Mouse (Mus musculus) heart, postnatal 25 days (tissue): ENCODE measurements at regions not wholly inside any gene's neighbourhood (a gene's known extent, or its start where the extent isn't known, plus 50 kb on each side); places are given as distances from the start of the nearest gene placed in this dataset.

Source experiments
- DNase-seq: peaks from one replicate; pipeline ENCODE4 v3.0.0; 2022; ENCODE audit warnings: low spot score
- intact Hi-C: fragments of 180-260 bp; cut with DNase I; formaldehyde crosslinking; loops from one replicate; pipeline ENCODE4 v1.15.1; 2025

GRCm38 (mm10) chr10:19192971-19193758 is 163.2 kb upstream of the Olig3 start:
- intact Hi-C loops = no loop called here
- no peak for DNase-seq

- no peak for DNase-seq
- intact Hi-C loops = no loop called here
These were observed 164.1 kb upstream of the Olig3 start for GRCm38 (mm10) chr10:19192221-19192620.

DNA sequence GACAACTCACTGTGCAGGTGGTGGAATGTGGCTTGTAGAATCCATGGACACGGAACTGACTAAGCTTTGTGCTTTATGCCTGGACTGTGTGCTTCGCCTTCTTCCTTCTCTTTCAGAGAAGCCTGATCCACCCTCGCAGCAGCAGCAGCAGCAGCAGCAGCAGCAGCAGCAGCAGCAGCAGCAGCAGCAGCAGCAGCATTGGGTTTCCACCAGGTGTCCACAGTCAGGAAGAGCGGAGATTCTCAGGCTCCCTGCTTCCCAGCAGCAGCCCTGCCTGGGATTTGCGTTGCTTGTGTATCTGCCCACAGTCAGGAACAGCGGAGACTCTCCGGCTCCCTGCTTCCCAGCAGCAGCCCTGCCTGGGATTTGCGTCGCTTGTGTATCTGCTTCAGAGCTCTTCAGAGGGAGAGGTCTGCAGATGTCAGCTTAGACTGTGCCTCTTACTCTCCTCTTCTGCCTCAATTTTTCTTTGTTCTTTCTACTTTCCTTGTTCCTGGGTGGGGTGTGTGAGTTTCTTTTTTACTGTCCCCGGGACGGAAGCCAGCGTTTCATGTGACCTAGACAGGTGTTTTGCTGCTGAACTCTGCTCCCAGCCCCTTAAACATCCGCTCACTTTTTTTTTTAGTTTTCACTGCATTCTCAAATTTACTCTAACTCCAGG is 168.1 kb upstream of the Olig3 start:
- intact Hi-C loops = loop anchor here (5.0 kb wide), 1 partner anchor 186 kb away; no protein-coding TSS in a partner anchor
- no peak for DNase-seq

DNA sequence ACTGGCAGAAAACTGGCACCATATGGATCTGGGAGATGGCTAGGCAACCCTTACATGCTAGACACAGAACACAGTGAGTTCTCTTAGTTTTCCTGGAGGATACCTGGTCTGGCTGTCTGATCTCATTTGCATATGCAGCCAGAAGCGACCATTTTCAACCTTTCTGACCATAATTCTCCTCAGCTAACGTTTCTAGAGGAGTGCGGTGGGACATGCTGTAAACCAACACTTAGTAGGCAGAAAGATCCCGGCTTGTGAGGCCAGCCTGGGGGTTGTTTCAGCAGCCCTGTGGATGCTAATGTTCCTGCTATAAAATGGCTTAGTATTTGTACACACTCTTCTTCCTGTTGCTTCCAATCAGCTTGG is 168.6 kb upstream of the Olig3 start:
- intact Hi-C loops = loop anchor here (2.0 to 5.0 kb wide), 2 partner anchors 173 to 185 kb away; partner anchors contain the start of gene Tnfaip3

DNA sequence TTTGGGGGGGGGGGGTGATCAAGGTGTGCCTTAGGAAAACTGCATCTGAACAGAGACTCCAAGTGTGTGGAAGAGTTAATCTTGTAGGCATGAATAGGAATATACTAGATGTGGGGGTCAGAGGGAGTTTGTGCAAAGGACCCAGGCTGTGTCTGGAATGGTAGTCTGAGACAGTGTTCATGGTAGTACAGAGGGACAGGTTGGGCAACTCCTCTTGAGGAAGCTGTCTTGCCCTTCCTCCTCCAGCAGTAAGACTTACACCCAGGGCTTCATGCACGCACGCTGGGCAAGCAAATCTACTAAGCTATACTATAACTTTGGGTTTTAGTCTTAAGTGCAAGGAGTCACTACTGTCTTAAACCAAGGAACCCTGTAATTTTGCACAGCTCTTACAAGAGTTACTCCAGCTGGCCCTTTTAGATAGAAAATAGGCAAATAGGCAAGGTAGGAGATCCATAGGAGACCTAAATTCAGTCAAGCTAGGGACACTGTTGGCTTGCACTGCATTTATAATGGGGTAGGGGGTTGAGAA is 169.2 kb upstream of the Olig3 start:
- intact Hi-C loops = loop anchor here (2.0 to 5.0 kb wide), 2 partner anchors 172 to 185 kb away; partner anchors contain the start of gene Tnfaip3
- no peak for DNase-seq

More for the DNA sequence above, 168.6 kb upstream of the Olig3 start:
- DNase-seq = no peak

- DNase-seq = no peak
- intact Hi-C loops = loop anchor here (1.0 to 5.0 kb wide), 4 partner anchors 171 to 271 kb away; partner anchors contain the start of gene Tnfaip3
These were observed 170.3 kb upstream of the Olig3 start for GRCm38 (mm10) chr10:19185790-19186581.

DNA sequence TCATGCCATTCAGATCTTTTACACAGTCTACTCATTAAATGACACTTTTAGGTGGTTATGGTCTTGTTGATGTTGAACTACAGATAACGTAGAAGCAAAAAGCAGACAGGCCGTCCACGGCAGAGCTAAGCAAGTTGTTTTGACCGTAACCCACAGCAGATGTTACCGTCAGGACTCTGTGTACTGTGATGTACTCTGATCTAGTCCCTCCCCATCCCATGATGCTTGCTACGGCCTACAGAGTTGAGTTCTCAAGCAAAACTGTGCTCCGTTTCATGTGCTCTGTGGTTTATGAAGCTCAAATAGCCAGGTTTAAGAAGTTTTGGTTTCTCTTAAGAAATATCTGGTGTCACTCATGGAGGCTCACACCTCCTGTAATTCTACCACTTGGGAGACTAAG is 169.4 kb upstream of the Tnfaip3 start:
- no peak for DNase-seq
- intact Hi-C loops = loop anchor here (5.0 kb wide), 1 partner anchor 183 kb away; no protein-coding TSS in a partner anchor

- intact Hi-C loops = no loop called here
- no peak for DNase-seq
These were observed 162.4 kb upstream of the Tnfaip3 start for GRCm38 (mm10) chr10:19177895-19178294.

DNA sequence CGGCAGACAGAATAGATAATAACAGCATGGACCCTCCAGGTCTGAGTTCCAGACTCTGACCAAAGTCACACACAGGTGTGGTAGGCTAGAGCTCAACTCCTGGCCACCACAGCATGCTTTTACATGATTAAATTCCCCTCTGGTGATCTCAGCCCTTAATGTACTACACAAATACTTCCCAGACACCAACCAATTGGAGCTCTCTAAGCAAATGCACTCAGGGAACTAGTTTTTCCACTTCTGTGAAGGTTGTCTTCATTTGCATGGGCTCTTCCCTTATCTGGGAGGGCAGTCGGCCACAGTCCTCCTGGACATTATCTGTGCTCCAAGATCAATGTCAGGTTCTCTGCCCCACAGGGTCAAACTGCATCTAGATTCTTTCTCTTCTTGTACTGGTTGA is 162.0 kb upstream of the Tnfaip3 start:
- no peak for DNase-seq
- intact Hi-C loops = no loop called here

- DNase-seq = no peak
- intact Hi-C loops = no loop called here
These were observed 160.8 kb upstream of the Tnfaip3 start for GRCm38 (mm10) chr10:19176249-19176648.

DNA sequence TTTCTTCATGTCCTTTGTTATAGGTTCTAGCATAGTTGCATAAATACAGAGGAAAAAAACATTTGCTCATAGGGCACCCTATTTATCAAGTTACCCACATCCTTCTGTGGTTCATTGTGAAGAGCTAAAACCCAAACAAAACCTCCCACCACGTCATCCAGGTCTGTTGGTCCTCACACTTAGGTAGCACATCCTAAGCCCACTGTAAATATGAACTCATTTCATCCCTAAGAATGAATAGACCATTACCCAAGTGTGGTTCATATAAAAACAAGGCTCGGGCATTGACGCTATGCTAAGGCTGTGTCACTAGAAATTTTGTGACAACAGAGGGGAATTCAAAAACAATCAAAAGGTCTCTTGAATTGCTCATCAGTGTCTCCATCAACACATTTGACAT is 156.4 kb upstream of the Tnfaip3 start:
- DNase-seq = no peak
- intact Hi-C loops = no loop called here

- intact Hi-C loops = no loop called here
- no peak for DNase-seq
These were observed 155.1 kb upstream of the Tnfaip3 start for GRCm38 (mm10) chr10:19170596-19170995.

DNA sequence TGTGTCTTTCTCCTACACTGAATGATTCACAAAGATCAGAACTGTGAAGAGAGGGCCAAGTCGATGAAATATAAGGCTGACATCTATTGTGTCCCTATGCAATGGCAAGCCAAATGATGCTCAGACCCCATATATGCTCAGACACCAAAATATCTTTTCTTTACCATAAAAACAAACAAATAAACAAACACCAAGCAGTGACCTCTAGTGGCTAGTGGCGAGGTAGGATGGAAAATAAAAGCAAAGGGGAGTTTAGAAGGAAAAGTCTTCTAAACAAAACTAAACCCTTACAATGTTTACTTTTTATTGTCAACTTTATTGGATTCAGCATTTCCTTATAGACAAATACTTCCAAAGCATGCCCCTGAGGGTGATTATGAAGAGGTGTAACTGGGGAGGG is 153.8 kb upstream of the Tnfaip3 start:
- no peak for DNase-seq
- intact Hi-C loops = no loop called here

- no peak for DNase-seq
- intact Hi-C loops = no loop called here
These were observed 152.9 kb upstream of the Tnfaip3 start for GRCm38 (mm10) chr10:19168362-19168761.

GRCm38 (mm10) chr10:19167641-19168271 is 152.3 kb upstream of the Tnfaip3 start:
- intact Hi-C loops = no loop called here
- no peak for DNase-seq

DNA sequence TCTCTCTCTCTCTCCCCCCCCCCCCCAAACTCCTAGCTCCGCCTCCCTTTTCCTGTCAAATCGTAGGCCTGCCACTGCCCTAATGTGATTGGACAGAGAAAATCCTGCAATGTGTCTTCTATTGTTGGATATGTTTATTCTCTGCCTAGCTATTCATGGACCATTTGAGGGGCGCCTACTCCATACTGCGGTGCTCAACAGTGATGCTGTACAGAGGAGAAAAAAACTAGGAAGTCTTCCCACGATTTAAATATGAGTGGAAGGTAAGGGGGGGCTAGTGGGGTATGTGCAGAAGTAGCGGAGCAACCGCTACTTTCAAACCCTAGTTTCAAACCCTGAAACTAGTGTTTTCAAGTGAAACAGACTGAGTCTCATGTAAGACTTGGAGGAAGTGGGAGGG is 151.6 kb upstream of the Tnfaip3 start:
- DNase-seq = no peak
- intact Hi-C loops = no loop called here

DNA sequence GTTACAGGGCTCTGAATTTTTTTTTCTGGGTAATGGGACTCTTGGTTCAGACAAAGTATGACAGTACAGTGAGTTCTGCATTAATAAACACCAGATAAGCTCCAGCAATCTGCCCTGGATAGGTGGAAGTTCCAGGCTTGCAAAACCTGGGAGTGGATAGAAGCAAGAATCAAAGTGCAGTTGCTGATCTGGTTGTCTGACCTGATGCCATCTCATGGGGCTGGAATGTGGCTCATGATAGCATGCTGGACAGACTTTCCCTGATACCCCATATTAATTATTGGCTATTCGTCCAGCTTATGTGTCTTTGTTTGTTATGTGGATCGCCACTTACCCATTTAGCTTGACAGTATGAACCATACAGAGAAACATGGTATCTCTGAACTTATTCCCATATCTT is 146.6 kb upstream of the Tnfaip3 start:
- DNase-seq = no peak
- intact Hi-C loops = no loop called here

DNA sequence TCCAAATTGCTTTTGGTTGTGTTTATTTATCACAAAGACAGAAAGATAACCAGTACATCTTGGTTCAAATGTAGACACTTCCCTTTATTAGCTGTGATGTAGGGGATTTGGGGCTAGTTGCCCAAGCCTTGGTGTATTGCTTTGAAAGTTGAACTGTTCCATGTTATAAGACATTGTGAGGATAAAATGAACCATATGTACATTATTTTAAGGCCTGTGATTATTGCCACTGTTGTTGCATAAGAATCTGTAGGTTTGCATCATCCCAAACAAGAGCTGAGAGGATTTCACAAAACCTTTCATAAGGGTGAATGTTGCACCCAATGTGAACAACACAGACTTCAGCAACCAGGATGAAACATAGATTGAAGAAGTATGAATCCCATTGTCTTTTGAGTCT is 145.7 kb upstream of the Tnfaip3 start:
- intact Hi-C loops = no loop called here

GRCm38 (mm10) chr10:19154041-19154440 is 138.6 kb upstream of the Tnfaip3 start:
- no peak for DNase-seq
- intact Hi-C loops = no loop called here

More for the DNA sequence above, 145.7 kb upstream of the Tnfaip3 start:
- no peak for DNase-seq

- intact Hi-C loops = no loop called here
- no peak for DNase-seq
These were observed 137.3 kb upstream of the Tnfaip3 start for GRCm38 (mm10) chr10:19152773-19153172.
